In genomic region chr14:51090077-51090781, GRCm38 (mm10) we compare ENCODE assay signal across 7 mouse cellular contexts. TPM values are rescaled to one million over a fixed set of nuclear protein-coding genes. Genes with fewer than 3 reads are reported as not detected.
DNase-seq lines count a peak whose midpoint lies in the region; ATAC-seq lines count a peak whose summit lies in the region.

No protein-coding gene starts in this region.

- peak; percentile 72 for DNase-seq in gastrocnemius, adult 8-10 months (ENCODE audit: low spot score in 2 of 2)
- DNase-seq in left cerebral cortex, postnatal 10 days (ENCODE audit: extremely low spot score in 1 of 2, low spot score in 2 of 2) = peak; percentile 77 to 81
- peak; percentile 74 for DNase-seq in right cerebral cortex, postnatal 25 days

- peak; percentile 22 for ATAC-seq in activated CD4-positive, CD25-positive, alpha-beta regulatory T cell, adult 4 months
- ATAC-seq in common myeloid progenitor, adult 5-6 weeks (replicated peaks; ENCODE audit: low read depth, poor library complexity, severe bottlenecking) = peak; percentile 12; the same call in 1 of the 2 replicates
- peak; percentile 36 for ATAC-seq in inflammation-experienced regulatory T-cells, adult 6 months
- peak; percentile 24 for ATAC-seq in megakaryocyte progenitor cell, adult 5-6 weeks (replicated peaks; ENCODE audit: poor library complexity)

- intact Hi-C loops in left cerebral cortex, postnatal 10 days (cut with DNase I) = no loop called here

RNA-seq across cellular contexts. Expression of gene Rnase4, which starts 0.6 kb away (rescaled TPM):
- polyA plus RNA-seq in activated CD4-positive, CD25-positive, alpha-beta regulatory T cell, adult 4 months (2017; shearing (Covaris generic)) = 10 to 100 TPM; 11.7 to 15.5 TPM
- total RNA-seq in common myeloid progenitor, adult 5-6 weeks (2017) = 0.82 and 2.5 TPM in 2 replicates
- total RNA-seq in gastrocnemius, adult 8-10 months (2022) = 10 to 100 TPM; 17.3 to 32.3 (median 23.6) TPM
- polyA plus RNA-seq in inflammation-experienced regulatory T-cells, adult 6 months (2017; shearing (Covaris generic)) = 10 to 100 TPM; 10.3 to 27.1 (median 16.7) TPM
- 10 to 100 TPM; 11.2 to 14.0 TPM for total RNA-seq in left cerebral cortex, postnatal 10 days (2021)
- total RNA-seq in megakaryocyte progenitor cell, adult 5-6 weeks (2015) = 4.8 and 7.1 TPM in 2 replicates
- 1.7 and 2.4 TPM in 2 replicates for total RNA-seq in megakaryocyte progenitor cell, adult 5-6 weeks (2017)

RNA-seq across cellular contexts. Expression of gene Ang, which starts 0.7 kb away (rescaled TPM):
- polyA plus RNA-seq in activated CD4-positive, CD25-positive, alpha-beta regulatory T cell, adult 4 months (2017; shearing (Covaris generic)) = 1 to 10 TPM; 3.7 to 6.6 TPM
- total RNA-seq in common myeloid progenitor, adult 5-6 weeks (2017) = 1.1 TPM in 1 of 2 replicates, not detected in the other
- 1 to 10 TPM; 1.2 to 3.0 (median 1.6) TPM for total RNA-seq in gastrocnemius, adult 8-10 months (2022)
- 1 to 10 TPM; 3.2 to 8.4 (median 3.8) TPM for polyA plus RNA-seq in inflammation-experienced regulatory T-cells, adult 6 months (2017; shearing (Covaris generic))
- total RNA-seq in left cerebral cortex, postnatal 10 days (2021) = 1 to 10 TPM; 2.5 to 3.7 TPM
- 1.8 and 2.0 TPM in 2 replicates for total RNA-seq in megakaryocyte progenitor cell, adult 5-6 weeks (2015)
- 1.3 and 1.4 TPM in 2 replicates for total RNA-seq in megakaryocyte progenitor cell, adult 5-6 weeks (2017)

RNA-seq across cellular contexts. Expression of gene Olfr750, which starts 16.0 kb away (rescaled TPM):
- not detected for polyA plus RNA-seq in activated CD4-positive, CD25-positive, alpha-beta regulatory T cell, adult 4 months (2017; shearing (Covaris generic))
- total RNA-seq in common myeloid progenitor, adult 5-6 weeks (2017) = not detected in 2 replicates
- not detected for total RNA-seq in gastrocnemius, adult 8-10 months (2022)
- polyA plus RNA-seq in inflammation-experienced regulatory T-cells, adult 6 months (2017; shearing (Covaris generic)) = under 1 TPM in 1 of 3 experiments, not detected in 2; 0.48 TPM
- not detected for total RNA-seq in left cerebral cortex, postnatal 10 days (2021)
- total RNA-seq in megakaryocyte progenitor cell, adult 5-6 weeks (2015) = not detected in 2 replicates
- not detected in 2 replicates for total RNA-seq in megakaryocyte progenitor cell, adult 5-6 weeks (2017)

RNA-seq across cellular contexts. Expression of gene Eddm3b, which starts 24.0 kb away (rescaled TPM):
- not detected for polyA plus RNA-seq in activated CD4-positive, CD25-positive, alpha-beta regulatory T cell, adult 4 months (2017; shearing (Covaris generic))
- not detected in 2 replicates for total RNA-seq in common myeloid progenitor, adult 5-6 weeks (2017)
- not detected for total RNA-seq in gastrocnemius, adult 8-10 months (2022)
- polyA plus RNA-seq in inflammation-experienced regulatory T-cells, adult 6 months (2017; shearing (Covaris generic)) = not detected
- total RNA-seq in left cerebral cortex, postnatal 10 days (2021) = not detected
- not detected in 2 replicates for total RNA-seq in megakaryocyte progenitor cell, adult 5-6 weeks (2015)
- total RNA-seq in megakaryocyte progenitor cell, adult 5-6 weeks (2017) = not detected in 2 replicates

RNA-seq across cellular contexts. Expression of gene Rnase12, which starts 32.8 kb away (rescaled TPM):
- not detected for polyA plus RNA-seq in activated CD4-positive, CD25-positive, alpha-beta regulatory T cell, adult 4 months (2017; shearing (Covaris generic))
- total RNA-seq in common myeloid progenitor, adult 5-6 weeks (2017) = not detected in 2 replicates
- not detected for total RNA-seq in gastrocnemius, adult 8-10 months (2022)
- not detected for polyA plus RNA-seq in inflammation-experienced regulatory T-cells, adult 6 months (2017; shearing (Covaris generic))
- total RNA-seq in left cerebral cortex, postnatal 10 days (2021) = not detected
- total RNA-seq in megakaryocyte progenitor cell, adult 5-6 weeks (2015) = 6.2 and 8.9 TPM in 2 replicates
- 4.9 and 5.0 TPM in 2 replicates for total RNA-seq in megakaryocyte progenitor cell, adult 5-6 weeks (2017)

Comparison
In these comparisons a context has a peak if more than half of its experiments do, and no peak if none do; other contexts are left out.
1. Peak in every context shown above with its lines: DNase-seq and ATAC-seq.